Mouse (Mus musculus) intestine, postnatal 0 days (tissue): Measurements from ENCODE around the gene Gm42742. TPM values are rescaled to one million over a fixed set of nuclear protein-coding genes. Genes with fewer than 3 reads are reported as not detected.

Source experiments
- ATAC-seq: fragments of 200-750 bp; cut with Nextera tagmentation; 2 replicates; pipeline ENCODE4 v1.8.0; 2017; ENCODE audit warnings: mild to moderate bottlenecking, moderate TSS enrichment, moderate library complexity
- H3K27ac ChIP-seq: fragments of 300-500 bp; sonication (generic); 2 replicates; pipeline ENCODE4 v1.5.1; 2014; ENCODE audit warnings: mild to moderate bottlenecking, low read depth, low read length, moderate library complexity
- H3K27me3 ChIP-seq: fragments of 300-500 bp; sonication (generic); replicated peaks from 2 replicates; pipeline ENCODE4 v1.6.1; 2014; ENCODE audit warnings: low read length, mixed read lengths; ENCODE audit not compliant: control insufficient read depth, insufficient read depth
- H3K36me3 ChIP-seq: fragments of 300-500 bp; sonication (generic); 2 replicates; pipeline ENCODE4 v1.6.1; 2014; ENCODE audit warnings: mild to moderate bottlenecking, moderate library complexity; ENCODE audit not compliant: control insufficient read depth, insufficient read depth
- H3K4me1 ChIP-seq: fragments of 300-500 bp; sonication (generic); replicated peaks from 2 replicates; pipeline ENCODE4 v1.6.1; 2014; ENCODE audit warnings: antibody characterized with exemption, low read length, mixed read lengths; ENCODE audit not compliant: control insufficient read depth, insufficient read depth
- H3K4me2 ChIP-seq: fragments of 300-500 bp; sonication (generic); replicated peaks from 2 replicates; pipeline ENCODE4 v1.6.1; 2014; ENCODE audit warnings: low read depth, mild to moderate bottlenecking, moderate library complexity
- H3K4me3 ChIP-seq: fragments of 300-500 bp; sonication (generic); 2 replicates; pipeline ENCODE4 v1.5.1; 2014; ENCODE audit warnings: low read depth, low read length
- H3K9ac ChIP-seq: fragments of 300-500 bp; sonication (generic); 2 replicates; pipeline ENCODE4 v1.6.1; 2014; ENCODE audit warnings: mild to moderate bottlenecking, low read depth, low read length
- H3K9me3 ChIP-seq: fragments of 300-500 bp; sonication (generic); 2 replicates; pipeline ENCODE4 v1.6.1; 2016; ENCODE audit warnings: mixed run types; ENCODE audit not compliant: control insufficient read depth
- CTCF ChIP-seq: sonication (generic); IDR thresholded peaks from 2 replicates; pipeline ENCODE4 v1.5.1; 2016; ENCODE audit warnings: low read depth, mild to moderate bottlenecking, control low read depth, antibody characterized with exemption, moderate library complexity
- WGBS: fragments of 180-500 bp; shearing (Covaris S2); extraction: QIAGEN DNeasy Blood & Tissue Kit; methylation state at CpG from one replicate; pipeline ENCODE4 v1.1.7; 2014; 5-methylcytosine and 5-hydroxymethylcytosine counted together
- polyA plus RNA-seq: library from polyadenylated mRNA; unstranded; fragments of >200 nt; fragmentation: Nextera tagmentation; extraction: Ambion mirVana; gene quantifications from 2 replicates; pipeline ENCODE4 v1.2.1, GENCODE M21; 2015

Gene Gm42742
- polyA plus RNA-seq, 1 experiment from 2014 or later: 15.7 TPM

GRCm38 (mm10) chr7:127017950-127018345 lies 2.9 kb downstream of the Gm42742 start:
- no peaks in the 10 kb centered on the region for H3K27me3 ChIP-seq
- H3K4me2 ChIP-seq: no peak overlapping the region; the same call in 1 of the 2 replicates
- H3K4me1 ChIP-seq: peaks cover 9% of the 10 kb centered on the region; the same call in 1 of the 2 replicates
- WGBS: 48% methylated on average over 6 of the region's 6 CpGs
- ATAC-seq: no peak
- no peak for TF ChIP-seq CTCF
- H3K9me3 ChIP-seq: no peaks in the 10 kb centered on the region
- no peak overlapping the region for H3K4me3 ChIP-seq
- no peak overlapping the region for H3K27ac ChIP-seq
- H3K9ac ChIP-seq: no peak overlapping the region
- H3K36me3 ChIP-seq: peaks cover 14% of the 10 kb centered on the region

GRCm38 (mm10) chr7:127016971-127017949 lies 3.6 kb downstream of the Gm42742 start, which contains the start of gene Pagr1a:
Pagr1a (minus strand) TSS chr7:127017352.
- WGBS: 2% methylated on average over 39 of the region's 39 CpGs
- peak within 1 kb of the TSS; percentile 73 for H3K9ac ChIP-seq

GRCm38 (mm10) chr7:127016486-127016938 lies 4.4 kb downstream of the Gm42742 start:
- no peaks in the 10 kb centered on the region for H3K27me3 ChIP-seq
- ATAC-seq: peak; percentile 37
- peak overlapping the region; percentile 59 for H3K4me3 ChIP-seq
- WGBS: 0% methylated on average over 21 of the region's 22 CpGs
- H3K4me2 ChIP-seq: peak overlapping the region; percentile 82
- H3K9me3 ChIP-seq: no peaks in the 10 kb centered on the region
- peak overlapping the region; percentile 81 for H3K27ac ChIP-seq
- peaks cover 5% of the 10 kb centered on the region; the same call in 1 of the 2 replicates for H3K4me1 ChIP-seq
- no peak for TF ChIP-seq CTCF
- H3K36me3 ChIP-seq: 0 out of 2 replicates have a peak, but pooled peaks cover 7% of the 10 kb centered on the region
- peak overlapping the region; percentile 73 for H3K9ac ChIP-seq

More at GRCm38 (mm10) chr7:127016971-127017949, 3.6 kb downstream of the Gm42742 start, which contains the start of gene Pagr1a:
- peak; percentile 85 for ATAC-seq
- peak within 1 kb of the TSS; percentile 59 for H3K4me3 ChIP-seq
- peaks cover 10% of the 10 kb centered on the region; the same call in 1 of the 2 replicates for H3K36me3 ChIP-seq
- TF ChIP-seq CTCF: peak; percentile 92
- H3K4me1 ChIP-seq: peaks cover 9% of the 10 kb centered on the region; the same call in 1 of the 2 replicates
- no peaks in the 10 kb centered on the region for H3K27me3 ChIP-seq
- H3K4me2 ChIP-seq: peak within 1 kb of the TSS; percentile 82
- peak within 1 kb of the TSS; percentile 81 for H3K27ac ChIP-seq
- no peaks in the 10 kb centered on the region for H3K9me3 ChIP-seq

GRCm38 (mm10) chr7:127016481-127016485 lies 4.6 kb downstream of the Gm42742 start, which contains the start of gene Pagr1b:
Pagr1b (minus strand) TSS chr7:127016484.
- peak within 1 kb of the TSS; percentile 59 for H3K4me3 ChIP-seq
- peak within 1 kb of the TSS; percentile 82 for H3K4me2 ChIP-seq
- no peaks in the 10 kb centered on the region for H3K27me3 ChIP-seq
- no peaks in the 10 kb centered on the region for H3K9me3 ChIP-seq
- 0 out of 2 replicates have a peak, but pooled peaks cover 7% of the 10 kb centered on the region for H3K36me3 ChIP-seq
- ATAC-seq: no peak
- H3K4me1 ChIP-seq: peaks cover 3% of the 10 kb centered on the region; the same call in 1 of the 2 replicates
- H3K27ac ChIP-seq: peak within 1 kb of the TSS; percentile 81
- no peak for TF ChIP-seq CTCF
- H3K9ac ChIP-seq: peak within 1 kb of the TSS; percentile 73

GRCm38 (mm10) chr7:127016081-127016480 lies 4.8 kb downstream of the Gm42742 start:
- under 1% methylated on average over 10 of the region's 10 CpGs for WGBS
- peaks cover under 1% of the 10 kb centered on the region; the same call in 1 of the 2 replicates for H3K4me1 ChIP-seq
- no peak for ATAC-seq

GRCm38 (mm10) chr7:127014993-127015392 lies 5.9 kb downstream of the Gm42742 start:
- 89% methylated on average over 12 of the region's 12 CpGs for WGBS
- Histone ChIP-seq H3K4me2 (peak overlapping the region; percentile 69), H3K27me3 (no peaks in the 10 kb centered on the region), H3K4me3 (no peak overlapping the region), H3K27ac (peak overlapping the region; percentile 54; the same call in 1 of the 2 replicates), H3K9ac (no peak overlapping the region), H3K36me3 (0 out of 2 replicates have a peak, but pooled peaks cover 7% of the 10 kb centered on the region), H3K9me3 (no peaks in the 10 kb centered on the region), H3K4me1 (no peaks in the 10 kb centered on the region)
- TF ChIP-seq CTCF: no peak
- ATAC-seq: no peak

More at GRCm38 (mm10) chr7:127016081-127016480, 4.8 kb downstream of the Gm42742 start:
- no peak for TF ChIP-seq CTCF
- Histone ChIP-seq H3K9ac (peak overlapping the region; percentile 73), H3K4me2 (peak overlapping the region; percentile 82), H3K4me3 (peak overlapping the region; percentile 59), H3K27me3 (no peaks in the 10 kb centered on the region), H3K36me3 (0 out of 2 replicates have a peak, but pooled peaks cover 7% of the 10 kb centered on the region), H3K9me3 (no peaks in the 10 kb centered on the region), H3K27ac (peak overlapping the region; percentile 81)
